Mouse (Mus musculus): ENCODE results near the gene Cacnb1. TPM values are rescaled to one million over a fixed set of nuclear protein-coding genes. Genes with fewer than 3 reads are reported as not detected.

The Cacnb1 gene
- polyA plus RNA-seq, 2 experiments: 0.38 TPM; not detected in 1

GRCm38 (mm10) chr11:97955146-97955902, 67.5 kb downstream of the Cacnb1 start:
- H3K27ac ChIP-seq: no peak overlapping the region
- no peak overlapping the region for H3K9ac ChIP-seq (replicated peaks)
- no peaks in the 10 kb centered on the region for H3K27me3 ChIP-seq (ENCODE audit: control insufficient read depth, insufficient read depth, low read length)
- H3K9me3 ChIP-seq (ENCODE audit: control insufficient read depth, low read length): no peaks in the 10 kb centered on the region
- H3K36me3 ChIP-seq (replicated peaks; ENCODE audit: control insufficient read depth, insufficient read depth, low read depth): no peaks in the 10 kb centered on the region
- peaks cover 2 to 5% of the 10 kb centered on the region in 2 experiments; a peak in 2 of 4 replicates for H3K4me1 ChIP-seq (replicated peaks; ENCODE audit: control insufficient read depth in 2 of 2, insufficient read depth in 2 of 2, low read length in 1 of 2)
- no peak for DNase-seq (ENCODE audit: low read depth in 3 of 3, low spot score in 3 of 3)
- H3K4me3 ChIP-seq (ENCODE audit: insufficient read depth in 1 of 2, low read depth in 2 of 2, low read length in 2 of 2): no peak overlapping the region
- ATAC-seq (ENCODE audit: insufficient read depth): no peak
- WGBS (ENCODE audit: insufficient replicate concordance): 52% methylated on average over 9 of the region's 9 CpGs
- H3K4me2 ChIP-seq (ENCODE audit: low read depth): no peak overlapping the region
- TF ChIP-seq EP300 (IDR thresholded peaks at IDR 0.05; ENCODE audit: low read depth) (no peak), CTCF (IDR thresholded peaks at IDR 0.05; ENCODE audit: low read depth) (no peak)

DNA sequence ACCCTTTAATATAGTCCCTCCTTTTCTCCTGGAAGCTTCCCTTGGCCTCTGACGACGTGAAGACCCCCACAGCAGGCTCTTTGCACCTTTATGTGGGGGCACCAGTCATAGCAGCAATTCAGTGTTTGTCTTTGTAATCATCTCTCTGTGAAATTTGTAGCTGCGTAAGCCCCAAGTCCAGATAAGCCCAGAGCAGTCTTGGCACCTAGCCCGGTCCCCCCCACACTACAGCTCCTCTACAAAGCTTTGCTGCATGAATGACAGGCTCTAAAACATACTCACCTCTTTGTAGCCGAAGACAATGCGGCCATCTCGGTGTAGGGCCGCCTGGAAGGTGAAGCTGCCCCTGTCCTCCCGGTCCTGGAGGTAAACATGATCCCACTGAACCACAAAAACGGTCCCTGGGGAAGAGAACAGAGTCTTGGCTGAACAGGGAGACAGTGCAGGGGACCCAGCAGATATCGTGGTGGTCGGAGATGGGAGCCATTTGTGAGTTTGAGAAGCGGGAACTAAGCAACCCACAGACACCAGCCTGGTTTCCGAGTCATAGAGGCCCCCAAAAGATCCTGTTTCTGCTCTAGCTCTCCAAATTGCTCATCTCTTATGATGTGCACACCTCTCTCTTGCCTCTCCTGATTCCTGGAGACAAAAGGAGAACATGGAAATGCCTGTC, 68.2 kb downstream of the Cacnb1 start:
- no peaks in the 10 kb centered on the region for H3K36me3 ChIP-seq (replicated peaks; ENCODE audit: control insufficient read depth, insufficient read depth, low read depth)
- H3K9ac ChIP-seq (replicated peaks): no peak overlapping the region
- no peaks in the 10 kb centered on the region for H3K9me3 ChIP-seq (ENCODE audit: control insufficient read depth, low read length)
- ATAC-seq (ENCODE audit: insufficient read depth): no peak
- DNase-seq (ENCODE audit: low read depth in 3 of 3, low spot score in 3 of 3): no peak
- WGBS (ENCODE audit: insufficient replicate concordance): 42% methylated on average over 14 of the region's 14 CpGs
- H3K4me1 ChIP-seq (replicated peaks; ENCODE audit: control insufficient read depth in 2 of 2, insufficient read depth in 2 of 2, low read length in 1 of 2): peaks cover 5 to 6% of the 10 kb centered on the region in 2 experiments; a peak in 3 of 4 replicates
- H3K4me3 ChIP-seq (ENCODE audit: insufficient read depth in 1 of 2, low read depth in 2 of 2, low read length in 2 of 2): no peak overlapping the region
- no peaks in the 10 kb centered on the region for H3K27me3 ChIP-seq (ENCODE audit: control insufficient read depth, insufficient read depth, low read length)
- no peak overlapping the region for H3K4me2 ChIP-seq (ENCODE audit: low read depth)
- no peak overlapping the region for H3K27ac ChIP-seq
- TF ChIP-seq CTCF (IDR thresholded peaks at IDR 0.05; ENCODE audit: low read depth) (no peak), EP300 (IDR thresholded peaks at IDR 0.05; ENCODE audit: low read depth) (no peak)

DNA sequence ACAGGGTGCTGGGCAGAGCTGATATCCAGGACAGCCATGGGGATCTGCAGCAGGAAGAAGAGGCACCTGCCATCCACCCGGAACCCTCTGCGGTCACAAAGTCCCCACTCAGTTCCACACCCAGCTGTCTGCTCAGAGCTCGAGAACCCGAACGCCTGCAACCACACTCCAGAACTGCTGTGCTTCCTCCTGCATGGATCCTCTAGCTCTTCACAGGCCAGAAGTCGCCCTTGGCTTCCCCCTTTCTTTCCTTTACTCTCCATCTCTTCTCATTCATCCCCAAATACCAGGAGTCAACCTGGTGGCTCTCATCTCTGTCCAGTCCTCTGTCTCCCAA, 68.9 kb downstream of the Cacnb1 start:
- Histone ChIP-seq H3K27me3 (ENCODE audit: control insufficient read depth, insufficient read depth, low read length) (no peaks in the 10 kb centered on the region), H3K36me3 (replicated peaks; ENCODE audit: control insufficient read depth, insufficient read depth, low read depth) (no peaks in the 10 kb centered on the region), H3K27ac (no peak overlapping the region), H3K4me3 (ENCODE audit: insufficient read depth in 1 of 2, low read depth in 2 of 2, low read length in 2 of 2) (no peak overlapping the region), H3K9me3 (ENCODE audit: control insufficient read depth, low read length) (no peaks in the 10 kb centered on the region), H3K4me2 (ENCODE audit: low read depth) (no peak overlapping the region), H3K4me1 (replicated peaks; ENCODE audit: control insufficient read depth in 2 of 2, insufficient read depth in 2 of 2, low read length in 1 of 2) (peaks cover 5 to 13% of the 10 kb centered on the region in 2 experiments; a peak in 3 of 4 replicates), H3K9ac (replicated peaks) (no peak overlapping the region)
- ATAC-seq (ENCODE audit: insufficient read depth): no peak
- no peak for DNase-seq (ENCODE audit: low read depth in 3 of 3, low spot score in 3 of 3)
- 73% methylated on average over 6 of the region's 6 CpGs for WGBS (ENCODE audit: insufficient replicate concordance)
- TF ChIP-seq CTCF (IDR thresholded peaks at IDR 0.05; ENCODE audit: low read depth): no peak
- no peak for TF ChIP-seq EP300 (IDR thresholded peaks at IDR 0.05; ENCODE audit: low read depth)

GRCm38 (mm10) chr11:97953179-97953938, 69.5 kb downstream of the Cacnb1 start:
- Histone ChIP-seq H3K27ac (no peak overlapping the region), H3K4me1 (replicated peaks; ENCODE audit: control insufficient read depth in 2 of 2, insufficient read depth in 2 of 2, low read length in 1 of 2) (peaks cover 5 to 15% of the 10 kb centered on the region in 2 experiments; a peak in 3 of 4 replicates), H3K4me2 (ENCODE audit: low read depth) (no peak overlapping the region), H3K4me3 (ENCODE audit: insufficient read depth in 1 of 2, low read depth in 2 of 2, low read length in 2 of 2) (no peak overlapping the region), H3K9ac (replicated peaks) (no peak overlapping the region), H3K27me3 (ENCODE audit: control insufficient read depth, insufficient read depth, low read length) (no peaks in the 10 kb centered on the region), H3K9me3 (ENCODE audit: control insufficient read depth, low read length) (no peaks in the 10 kb centered on the region), H3K36me3 (replicated peaks; ENCODE audit: control insufficient read depth, insufficient read depth, low read depth) (no peaks in the 10 kb centered on the region)
- DNase-seq (ENCODE audit: low read depth in 3 of 3, low spot score in 3 of 3) (no peak), ATAC-seq (ENCODE audit: insufficient read depth) (no peak)
- WGBS (ENCODE audit: insufficient replicate concordance): 56% methylated on average over 16 of the region's 16 CpGs
- TF ChIP-seq EP300 (IDR thresholded peaks at IDR 0.05; ENCODE audit: low read depth): no peak
- TF ChIP-seq CTCF (IDR thresholded peaks at IDR 0.05; ENCODE audit: low read depth): no peak

All from liver, embryonic 14.5 days (tissue).